Mouse (Mus musculus) C2C12 (cell line): ENCODE measurements around the gene Herc1.

ENCODE experiments used
- CEBPB ChIP-seq: IDR thresholded peaks from one replicate; pipeline ENCODE4 v1.6.1; 2011; ENCODE audit warnings: low read depth, mild to moderate bottlenecking, control low read depth, moderate library complexity
- CTCF ChIP-seq: IDR thresholded peaks from one replicate; pipeline ENCODE4 v1.5.1; 2011; ENCODE audit not compliant: control insufficient read depth, insufficient read depth, insufficient read length
- FOSL1 ChIP-seq: IDR thresholded peaks from one replicate; pipeline ENCODE4 v1.8.0; 2011; ENCODE audit warnings: mild to moderate bottlenecking, low read length; ENCODE audit not compliant: poor library complexity, insufficient read depth, severe bottlenecking
- MAX ChIP-seq: IDR thresholded peaks from one replicate; pipeline ENCODE4 v1.6.1; 2011; ENCODE audit warnings: mild to moderate bottlenecking, control low read depth
- MYOD1 ChIP-seq: IDR thresholded peaks from one replicate; pipeline ENCODE4 v1.6.1; 2011; ENCODE audit warnings: low read depth; ENCODE audit not compliant: control insufficient read depth, insufficient read length
- MYOG ChIP-seq: IDR thresholded peaks from one replicate; pipeline ENCODE4 v1.6.1; 2011; ENCODE audit not compliant: control insufficient read depth, insufficient read length; ENCODE audit errors: extremely low read depth
- USF1 ChIP-seq: IDR thresholded peaks from one replicate; pipeline ENCODE4 v1.6.1; 2011; ENCODE audit warnings: low read depth, mild to moderate bottlenecking, control low read depth, moderate library complexity

GRCm38 (mm10) chr9:66504518-66504917 lies 154.3 kb downstream of the Herc1 start:
- TF ChIP-seq CTCF = no peak
- no peak for TF ChIP-seq USF1
- no peak for TF ChIP-seq MYOG
- TF ChIP-seq MYOD1 = no peak
- TF ChIP-seq MAX = no peak
- TF ChIP-seq CEBPB = no peak
- no peak for TF ChIP-seq FOSL1
